Mouse (Mus musculus) granulocyte monocyte progenitor cell, adult 5-6 weeks (primary cell): Measurements from ENCODE around the gene Zfp52. TPM values are rescaled to one million over a fixed set of nuclear protein-coding genes. Genes with fewer than 3 reads are reported as not detected.

Experiments
- ATAC-seq: replicated peaks from 2 replicates; pipeline ENCODE4 v1.8.0; 2016; ENCODE audit warnings: mild to moderate bottlenecking, moderate TSS enrichment, inconsistent platforms; ENCODE audit not compliant: poor library complexity, severe bottlenecking
- total RNA-seq, 2 experiments: library from RNA; stranded (forward) in 1 of 2; stranded (reverse) in 1 of 2; fragments of 200-712, 200-1000 nt in 1 of 2; fragments of >200 nt in 1 of 2; fragmentation: Nextera tagmentation in 1 of 2; gene quantifications; 2 replicates each; pipeline ENCODE4 v1.2.3; 2014 to 2017

Zfp52 gene
- total RNA-seq (2014; fragmentation: Nextera tagmentation) (24.9 and 25.0 TPM in 2 replicates), total RNA-seq (2017) (33.6 and 46.7 TPM in 2 replicates)

DNA sequence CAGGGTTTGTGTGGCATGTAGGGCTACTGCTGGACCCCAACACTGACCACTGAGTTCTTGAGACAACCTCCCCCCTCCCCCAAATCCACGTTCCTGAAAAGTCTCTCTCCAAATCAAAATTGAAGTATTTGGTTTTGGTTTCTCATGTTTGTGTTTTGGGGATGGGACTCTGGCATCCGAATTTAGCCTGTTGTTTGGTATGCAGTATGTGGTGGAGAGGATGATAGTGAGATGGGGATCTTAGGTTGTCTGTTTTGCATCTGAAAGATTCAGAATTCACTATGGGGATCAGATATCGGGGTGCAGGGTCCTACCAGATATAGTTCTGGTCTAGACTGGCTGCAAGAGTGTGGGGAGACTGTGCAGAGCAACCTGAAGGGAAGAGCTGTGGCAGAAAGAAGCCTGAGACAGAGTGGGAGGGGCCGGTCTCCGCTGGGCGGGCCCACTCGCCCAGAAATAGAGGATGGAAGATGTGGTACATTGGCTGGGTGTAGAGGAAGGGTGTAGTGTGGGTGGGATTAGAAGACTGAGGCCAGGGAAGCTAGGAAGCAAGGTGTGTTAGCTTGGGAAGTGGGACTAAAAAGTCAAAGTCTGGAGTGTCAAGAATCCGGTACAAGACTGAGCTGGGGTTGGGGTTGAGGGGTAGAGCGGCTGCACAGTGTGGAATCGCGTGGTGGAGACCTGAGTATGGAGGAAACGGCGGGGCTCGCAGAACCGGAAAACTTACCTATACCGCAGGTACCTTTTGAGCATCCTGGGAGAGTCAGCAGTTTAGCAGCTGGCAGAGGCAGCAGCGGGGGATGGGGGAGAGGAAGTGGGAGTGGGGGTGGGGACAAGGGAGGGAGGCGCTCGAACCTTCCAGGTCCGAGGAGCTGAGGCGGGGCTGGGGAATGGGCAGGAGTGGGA lies at the start of gene Zfp52:
TSS of gene Zfp52 (plus strand) at position 444 of the 906 bp plus-strand sequence.
- peak; percentile 59 for ATAC-seq

DNA sequence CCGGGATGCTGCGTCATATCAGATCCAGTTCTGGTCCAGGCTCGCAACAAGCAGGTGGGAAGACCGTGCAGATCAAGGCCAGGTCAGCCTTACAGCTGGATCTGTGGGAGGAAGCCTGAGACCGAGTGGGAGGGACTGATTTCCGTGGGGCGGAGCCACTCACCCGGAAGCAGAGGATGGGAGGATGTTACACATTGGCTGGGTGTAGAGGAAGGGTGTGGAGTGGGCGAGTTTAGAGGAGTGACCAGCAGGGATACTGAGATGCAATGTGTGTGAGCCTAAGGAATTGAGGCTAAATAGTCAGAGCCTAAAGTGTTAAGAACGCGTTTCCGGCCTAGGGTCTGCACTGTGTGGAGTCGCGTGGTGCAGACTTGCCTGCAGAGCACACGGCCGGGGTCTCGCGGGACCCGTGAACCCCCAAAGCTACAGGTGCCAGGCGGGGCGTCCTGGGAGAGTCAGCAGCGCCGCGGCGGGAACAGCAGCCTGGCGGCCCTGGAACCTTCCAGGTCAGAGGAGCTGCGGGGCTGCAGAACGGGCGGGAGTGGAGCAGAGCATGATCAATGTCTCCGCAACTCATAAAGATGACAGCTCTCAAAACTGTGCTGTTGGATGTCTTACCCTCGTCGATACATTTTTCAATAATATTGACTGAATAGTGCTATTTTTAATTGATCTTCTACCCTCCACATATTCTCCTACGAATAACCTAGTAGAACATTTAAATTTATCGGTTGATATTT lies 46.4 kb upstream of the Zfp52 start, which contains the start of gene Zfp53:
TSS of gene Zfp53 (plus strand) at position 239 of the 740 bp plus-strand sequence.
- peak; percentile 98 for ATAC-seq

DNA sequence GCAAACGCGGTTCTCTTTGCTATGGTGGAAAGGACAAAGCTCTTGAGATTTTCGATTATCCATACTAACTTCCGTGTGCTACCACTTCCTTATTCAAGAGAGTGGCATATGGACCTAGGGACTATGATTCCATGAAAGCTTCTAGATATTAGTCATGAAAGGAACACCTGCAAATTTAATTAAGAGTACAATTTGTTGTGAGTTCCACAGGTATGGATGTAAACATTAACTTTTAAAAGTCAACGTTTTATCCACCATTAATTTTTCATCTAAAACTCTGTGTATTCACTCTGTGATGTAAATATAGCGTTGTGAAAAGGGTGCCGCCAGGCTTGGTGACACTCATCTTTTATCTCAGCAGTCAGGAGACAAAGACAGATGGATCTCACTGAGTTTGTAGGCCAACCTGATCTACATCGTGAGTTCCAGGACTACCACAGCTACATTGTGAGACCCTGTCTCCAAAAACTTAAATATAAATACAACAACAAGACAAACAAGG lies 45.8 kb upstream of the Zfp52 start:
- peak; percentile 50 for ATAC-seq

DNA sequence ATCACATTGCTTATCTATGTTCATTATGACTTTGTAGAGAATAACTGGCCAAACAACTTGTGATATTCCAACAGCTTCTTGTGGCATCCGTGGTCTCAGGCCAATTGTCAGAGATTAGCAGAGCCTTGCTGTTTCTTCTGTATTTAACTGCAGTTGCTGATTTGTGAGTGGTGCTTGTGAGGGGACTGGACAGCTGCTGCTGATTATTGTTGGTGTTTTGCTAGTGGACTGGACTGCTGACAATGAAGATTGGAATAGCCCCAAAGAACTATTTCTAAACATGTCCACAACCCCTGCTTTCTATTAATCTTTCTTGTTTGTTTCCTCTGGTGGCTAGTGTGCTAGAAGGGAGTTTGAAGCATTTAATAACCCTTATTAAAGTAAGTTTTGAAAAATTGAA lies 34.0 kb upstream of the Zfp52 start:
- ATAC-seq: no peak

GRCm38 (mm10) chr17:21504524-21504923 lies 30.8 kb upstream of the Zfp52 start:
- peak; percentile 68 for ATAC-seq

- no peak for ATAC-seq
These were observed 29.1 kb upstream of the Zfp52 start for GRCm38 (mm10) chr17:21506258-21506657.

DNA sequence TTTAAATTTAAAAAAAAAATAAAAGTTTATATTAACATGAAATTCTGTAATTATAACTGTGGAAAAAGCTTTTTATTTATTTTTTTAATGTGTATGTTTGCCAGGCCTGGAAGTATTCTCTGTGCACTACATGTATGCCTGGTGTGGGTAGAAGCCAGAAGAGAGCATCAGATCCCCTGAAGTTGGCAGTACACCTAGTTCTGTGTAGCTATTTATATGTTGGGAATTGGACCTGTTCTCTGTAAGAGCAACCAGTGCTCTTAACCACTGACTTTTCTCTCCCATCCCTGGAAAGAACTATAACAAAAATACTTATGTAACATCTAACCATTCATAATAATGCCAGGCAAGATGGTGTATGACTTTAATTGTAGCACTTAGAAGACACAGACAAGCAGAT lies 25.6 kb upstream of the Zfp52 start:
- no peak for ATAC-seq

DNA sequence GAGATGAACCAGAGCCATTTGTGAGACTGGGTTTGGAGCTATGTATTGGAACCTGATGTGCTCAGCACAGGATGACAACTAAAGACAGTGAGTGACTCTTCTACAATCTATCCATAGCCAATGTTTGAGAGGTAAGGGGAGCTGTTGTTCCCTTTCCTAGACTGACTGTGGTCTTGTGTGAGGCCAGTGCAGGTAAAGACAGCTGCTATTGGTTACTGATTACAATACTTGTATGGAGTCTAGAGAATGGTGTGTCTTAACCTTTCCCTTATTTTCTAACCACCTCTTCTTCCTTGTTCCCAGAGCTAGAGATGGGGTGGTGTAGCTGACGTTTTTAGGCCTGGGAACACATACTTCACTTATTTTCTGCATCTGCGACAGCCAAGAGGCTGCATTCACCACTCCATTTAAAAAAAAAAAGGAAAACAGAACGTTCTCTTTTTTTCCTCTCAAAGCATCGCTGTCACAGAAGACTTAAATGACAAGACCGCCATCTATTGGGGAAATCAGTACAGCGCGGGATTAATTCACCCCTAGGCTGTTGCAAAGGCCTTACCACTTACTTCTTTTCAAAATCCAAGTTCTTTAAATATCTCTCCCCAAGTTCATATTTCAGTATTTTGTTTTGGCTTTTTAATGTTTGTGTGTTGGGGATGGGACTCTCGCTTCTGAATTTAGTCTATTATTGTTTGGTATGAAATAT lies 19.8 kb upstream of the Zfp52 start:
- ATAC-seq: peak; percentile 77

DNA sequence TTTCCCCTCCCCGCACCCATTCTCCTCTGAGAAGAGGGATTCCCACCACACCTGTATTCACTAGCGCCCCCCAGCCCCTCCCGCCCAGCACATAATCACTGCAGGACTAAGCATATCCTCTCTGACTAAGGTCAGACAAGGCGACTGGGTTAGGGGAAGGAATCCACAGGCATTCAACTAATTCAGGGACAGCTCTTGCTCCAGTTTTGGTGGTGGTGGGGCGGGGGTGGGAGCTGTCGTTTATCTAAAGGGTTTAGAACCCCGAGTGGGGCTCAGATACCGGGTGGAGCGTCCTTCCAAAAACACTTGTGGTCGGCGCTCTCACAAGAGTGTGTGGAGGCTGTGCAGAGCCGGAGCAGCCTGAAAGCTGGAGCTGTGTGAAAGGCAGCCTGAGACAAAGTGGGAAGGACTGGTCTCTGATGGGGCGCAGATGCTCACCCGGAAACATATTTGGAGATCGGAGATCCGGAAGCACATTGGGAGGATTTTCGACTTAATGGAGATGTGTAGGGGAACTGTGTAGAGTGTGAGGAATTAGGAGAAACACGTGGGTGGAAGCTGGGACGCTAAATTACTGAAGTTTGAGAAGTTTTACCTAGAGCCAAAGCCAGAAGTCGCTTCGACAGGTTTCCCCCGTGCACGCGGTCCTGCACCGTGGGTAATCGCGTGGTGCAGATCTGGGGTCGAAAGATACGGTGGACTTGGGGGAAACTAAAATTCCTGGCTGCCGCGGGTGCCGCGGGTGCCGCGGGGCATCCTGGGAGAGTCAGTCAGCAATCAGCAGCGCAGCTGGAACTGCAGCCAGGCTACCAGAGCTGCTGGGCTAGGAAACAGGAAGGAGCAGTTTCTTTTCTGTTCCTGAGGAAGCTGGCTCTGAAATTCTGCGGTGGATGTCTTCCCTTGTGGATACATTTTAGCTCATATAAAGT lies 18.9 kb upstream of the Zfp52 start:
- peak; percentile 96 for ATAC-seq

- ATAC-seq: no peak
These were observed 18.1 kb upstream of the Zfp52 start for GRCm38 (mm10) chr17:21517130-21517671.

DNA sequence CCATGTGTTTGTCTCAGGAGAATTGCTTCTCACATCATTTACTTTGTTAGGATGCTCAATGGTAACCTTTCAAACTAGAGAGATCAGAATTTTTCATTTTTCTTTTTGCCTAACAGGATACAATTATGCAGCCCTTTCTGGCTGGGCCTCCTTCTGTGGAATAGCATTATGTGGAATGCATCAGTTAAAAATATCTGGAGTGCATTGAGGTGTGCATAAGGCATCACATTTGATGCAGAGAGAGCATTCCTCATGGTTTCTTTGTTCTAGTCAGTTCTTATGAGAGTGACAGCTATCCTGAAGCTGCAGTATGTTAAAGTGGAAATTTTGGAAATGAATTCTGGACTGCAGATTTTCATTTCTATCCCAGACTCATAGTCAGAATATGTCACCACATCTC lies 9.1 kb upstream of the Zfp52 start:
- ATAC-seq: no peak

DNA sequence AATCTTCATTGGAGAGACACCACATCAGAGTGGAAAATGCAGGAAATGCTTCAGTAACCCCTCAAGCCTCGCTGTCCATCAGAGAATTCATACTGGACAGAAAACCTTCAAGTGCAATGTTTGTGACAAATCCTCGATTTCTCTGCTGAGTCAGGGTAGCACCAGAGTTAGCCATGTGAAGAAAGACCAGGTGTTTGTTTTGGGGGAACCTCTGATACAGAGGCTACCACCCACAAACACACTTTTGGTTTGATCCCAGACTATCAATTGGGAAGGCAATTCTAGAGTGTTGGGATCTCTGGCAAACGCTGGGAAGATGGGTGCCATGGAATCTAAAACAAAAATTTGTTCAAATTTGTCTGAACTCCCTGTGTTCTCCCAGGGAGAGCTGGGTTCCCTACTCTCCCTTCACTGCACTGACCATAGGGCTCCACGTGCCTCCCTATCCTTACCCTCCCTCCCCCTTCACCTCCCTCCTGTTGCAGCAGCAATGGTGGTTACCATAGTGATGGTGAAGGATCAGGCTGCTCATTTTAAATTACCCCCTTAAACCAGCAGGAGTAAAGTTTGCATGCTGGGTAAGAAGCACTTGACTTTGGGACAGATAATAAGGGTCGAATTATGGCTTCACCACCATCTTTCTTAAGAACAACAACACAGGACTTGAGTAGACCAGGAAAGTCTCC lies 4.6 kb upstream of the Zfp52 start:
- no peak for ATAC-seq

DNA sequence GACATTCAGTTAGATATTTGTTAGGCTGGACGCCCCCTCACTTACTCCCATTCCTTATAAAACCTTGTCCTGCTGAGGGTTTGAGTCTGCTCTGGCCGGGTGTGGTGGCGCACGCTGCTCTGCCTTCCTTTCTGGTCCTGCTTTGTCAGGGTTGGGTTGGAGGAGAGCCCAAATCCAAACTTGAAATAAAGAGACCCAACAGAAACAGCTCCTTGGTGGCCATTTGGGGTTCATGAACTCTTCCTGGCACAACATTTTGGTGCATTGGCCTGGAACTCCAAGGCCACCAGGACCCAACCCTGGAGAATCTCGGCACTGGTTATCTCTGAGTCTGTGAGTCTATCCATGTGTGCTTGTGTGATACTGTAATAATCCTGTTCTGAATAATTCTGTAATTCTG lies 3.7 kb upstream of the Zfp52 start:
- ATAC-seq: no peak

DNA sequence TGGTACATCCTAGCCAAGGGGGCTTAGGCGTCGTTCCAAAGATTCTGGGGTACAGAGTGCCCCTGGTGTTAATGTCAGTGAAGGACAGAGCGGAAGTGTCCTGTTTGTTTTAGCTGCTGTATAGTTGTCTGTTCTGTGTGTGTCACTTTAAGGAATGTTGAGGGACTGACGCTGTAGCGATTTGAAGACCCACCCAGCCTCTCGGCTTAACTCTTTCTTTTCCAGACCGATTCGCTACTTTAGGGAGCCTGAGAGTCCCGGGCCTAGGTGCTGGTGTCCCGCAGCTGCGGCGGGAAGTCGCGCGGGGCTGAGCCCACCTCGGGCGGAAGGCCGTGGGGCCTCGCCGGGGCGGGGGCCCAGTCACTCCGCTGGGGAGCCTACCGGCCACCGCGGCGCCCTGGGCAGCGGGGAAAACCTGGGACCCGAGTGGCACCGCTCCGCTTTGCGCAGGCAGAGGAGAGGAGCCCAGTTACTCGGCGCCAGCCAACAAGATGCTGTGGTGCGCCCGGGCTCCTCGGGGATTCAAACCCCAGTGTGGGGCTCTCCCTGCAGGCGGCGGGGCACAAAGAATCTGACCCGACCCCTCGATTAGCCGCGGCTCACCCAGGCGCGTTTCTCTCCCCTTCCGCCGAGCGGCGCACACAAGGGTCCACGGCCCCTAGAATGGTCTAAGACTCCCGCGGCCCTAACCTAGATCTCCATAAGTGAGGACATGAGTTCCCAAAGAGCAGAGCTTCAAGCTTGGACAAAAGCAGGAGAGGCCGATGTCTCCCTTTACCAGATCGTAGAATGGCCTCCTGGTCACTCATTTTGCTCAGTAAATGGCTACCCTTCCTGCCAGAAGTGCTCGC lies 3.0 kb upstream of the Zfp52 start:
- ATAC-seq: peak; percentile 48

DNA sequence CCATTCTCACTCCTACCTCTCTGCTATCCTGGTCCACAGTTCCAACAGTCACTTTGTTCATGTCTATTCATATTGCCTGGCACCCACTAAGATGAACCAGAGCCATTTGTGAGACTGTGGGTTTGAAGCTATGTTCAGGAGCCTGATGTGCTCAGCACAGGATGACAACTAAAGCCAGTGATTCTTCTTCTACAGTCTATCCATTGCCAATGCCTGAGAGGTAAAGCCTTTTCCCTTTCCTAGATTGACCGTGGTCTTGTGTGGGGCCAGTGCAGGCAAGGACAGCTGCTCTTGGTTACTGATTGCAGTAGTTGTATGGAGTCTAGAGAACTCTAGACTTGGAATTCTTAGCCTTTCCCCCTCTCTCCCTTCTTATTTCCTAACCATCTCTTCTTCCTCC lies 1.4 kb upstream of the Zfp52 start:
- ATAC-seq: no peak

GRCm38 (mm10) chr17:21534460-21535095 lies 761 bp upstream of the Zfp52 start:
- peak; percentile 40 for ATAC-seq

DNA sequence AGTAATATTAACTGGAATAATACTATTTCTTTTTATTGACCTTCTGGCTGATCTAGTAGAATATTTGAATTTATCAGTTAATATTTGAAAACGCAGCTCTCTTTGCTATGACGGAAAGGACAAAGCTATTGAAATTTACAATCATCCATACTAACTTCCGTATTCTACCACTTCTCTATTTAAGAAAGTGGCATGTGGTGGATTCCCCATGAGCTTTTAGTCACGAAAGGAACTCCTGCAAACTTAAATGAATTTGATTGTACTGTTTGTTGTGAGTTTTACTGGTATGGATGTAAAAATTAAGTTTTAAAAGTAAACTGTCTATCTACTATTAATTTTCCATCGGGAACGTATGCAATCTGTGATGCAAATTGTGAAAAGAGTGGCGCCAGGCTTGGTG lies 757 bp downstream of the Zfp52 start:
- no peak for ATAC-seq
